Mouse (Mus musculus) lung, embryonic 14.5 days (tissue): Measurements from ENCODE around the gene Ang2. TPM values are rescaled to one million over a fixed set of nuclear protein-coding genes. Genes with fewer than 3 reads are reported as not detected.
"Not testable (repeated sequence)": the region's sequence is repeated elsewhere in the genome, so short reads cannot be mapped to it uniquely, and the experiment has no call there.

Experiments
- ATAC-seq: fragments of 200-750 bp; cut with Nextera tagmentation; 2 replicates; pipeline ENCODE4 v1.8.0; 2017; ENCODE audit warnings: mild to moderate bottlenecking, moderate TSS enrichment, moderate library complexity; ENCODE audit not compliant: insufficient read depth
- DNase-seq: peaks from one replicate; pipeline ENCODE4 v3.0.0-alpha.2; 2015
- H3K27ac ChIP-seq: fragments of 300-500 bp; sonication (generic); 2 replicates; pipeline ENCODE4 v1.5.1; 2014; ENCODE audit warnings: low read depth, mild to moderate bottlenecking, moderate library complexity
- H3K27me3 ChIP-seq: fragments of 300-500 bp; sonication (generic); 2 replicates; pipeline ENCODE4 v1.6.1; 2014; ENCODE audit warnings: low read length, control low read depth; ENCODE audit not compliant: insufficient read depth
- H3K36me3 ChIP-seq: fragments of 300-500 bp; sonication (generic); 2 replicates; pipeline ENCODE4 v1.6.1; 2014; ENCODE audit warnings: control low read depth; ENCODE audit not compliant: insufficient read depth
- H3K4me1 ChIP-seq: fragments of 300-500 bp; sonication (generic); 2 replicates; pipeline ENCODE4 v1.6.1; 2014; ENCODE audit warnings: antibody characterized with exemption, control low read depth; ENCODE audit not compliant: insufficient read depth
- H3K4me2 ChIP-seq: fragments of 300-500 bp; sonication (generic); 2 replicates; pipeline ENCODE4 v1.6.1; 2014; ENCODE audit warnings: mild to moderate bottlenecking
- H3K4me3 ChIP-seq: fragments of 300-500 bp; sonication (generic); 2 replicates; pipeline ENCODE4 v1.5.1; 2014; ENCODE audit warnings: low read depth, low read length
- H3K9ac ChIP-seq: fragments of 300-500 bp; sonication (generic); 2 replicates; pipeline ENCODE4 v1.6.1; 2014
- H3K9me3 ChIP-seq: fragments of 300-500 bp; sonication (generic); 2 replicates; pipeline ENCODE4 v1.6.1; 2016; ENCODE audit warnings: low read depth, low read length, control low read depth
- CTCF ChIP-seq: IDR thresholded peaks from 2 replicates; pipeline ENCODE4 v1.5.1; 2016; ENCODE audit warnings: antibody characterized with exemption, low read depth
- WGBS: fragments of 180-500 bp; shearing (Covaris S2); extraction: QIAGEN DNeasy Blood & Tissue Kit; methylation state at CpG from one replicate; pipeline ENCODE4 v1.1.7; 2014; 5-methylcytosine and 5-hydroxymethylcytosine counted together
- polyA plus RNA-seq: library from polyadenylated mRNA; unstranded; fragments of >200 nt; fragmentation: Nextera tagmentation; extraction: Ambion mirVana; gene quantifications from 2 replicates; pipeline ENCODE4 v1.2.1, GENCODE M21; 2014

Ang2 gene
- polyA plus RNA-seq, 1 experiment from 2014 or later, result not detected

- no peak overlapping the region for H3K4me2 ChIP-seq
- H3K4me1 ChIP-seq, result no peaks in the 10 kb centered on the region
- no peaks in the 10 kb centered on the region for H3K36me3 ChIP-seq
- no peaks in the 10 kb centered on the region for H3K9me3 ChIP-seq
- TF ChIP-seq CTCF, result no peak
- H3K4me3 ChIP-seq, result no peak overlapping the region
- ATAC-seq (no peak), DNase-seq (no peak)
- no peak overlapping the region for H3K9ac ChIP-seq
- no peaks in the 10 kb centered on the region for H3K27me3 ChIP-seq
- no peak overlapping the region for H3K27ac ChIP-seq
Observed at GRCm38 (mm10) chr14:51166068-51166467, 32.9 kb downstream of the Ang2 start.

- no peaks in the 10 kb centered on the region for H3K9me3 ChIP-seq
- 91% methylated on average over 1 of the region's 1 CpGs for WGBS
- no peaks in the 10 kb centered on the region for H3K36me3 ChIP-seq
- no peak overlapping the region for H3K4me3 ChIP-seq
- no peak overlapping the region for H3K4me2 ChIP-seq
- H3K4me1 ChIP-seq, result no peaks in the 10 kb centered on the region
- no peaks in the 10 kb centered on the region for H3K27me3 ChIP-seq
- no peak for ATAC-seq
- H3K9ac ChIP-seq, result no peak overlapping the region
- no peak overlapping the region for H3K27ac ChIP-seq
- no peak for DNase-seq
- TF ChIP-seq CTCF, result no peak
Observed at GRCm38 (mm10) chr14:51165435-51165834, 33.5 kb downstream of the Ang2 start.

- peak; percentile 9 for DNase-seq
- not testable (repeated sequence) for H3K4me2 ChIP-seq, H3K36me3 ChIP-seq, H3K9me3 ChIP-seq, H3K9ac ChIP-seq, H3K4me1 ChIP-seq, ATAC-seq, H3K27ac ChIP-seq, H3K4me3 ChIP-seq, H3K27me3 ChIP-seq
- WGBS, result 81% methylated on average over 6 of the region's 6 CpGs
Observed at GRCm38 (mm10) chr14:51163323-51163722, 35.6 kb downstream of the Ang2 start.

GRCm38 (mm10) chr14:51161976-51162375 lies 37.0 kb downstream of the Ang2 start, which contains the start of gene Rnase2b:
Rnase2b (plus strand) TSS chr14:51162260.
- H3K9me3 ChIP-seq, H3K4me2 ChIP-seq, H3K9ac ChIP-seq, DNase-seq, H3K4me3 ChIP-seq, H3K36me3 ChIP-seq, ATAC-seq, H3K27ac ChIP-seq, H3K27me3 ChIP-seq, H3K4me1 ChIP-seq: not testable (repeated sequence)
- whole genome bisulfite sequencing, result 89% methylated on average over 3 of the region's 3 CpGs

- no peak overlapping the region for H3K4me3 ChIP-seq
- no peak overlapping the region for H3K9ac ChIP-seq
- H3K9me3 ChIP-seq, result no peaks in the 10 kb centered on the region
- no peak for TF ChIP-seq CTCF
- no peaks in the 10 kb centered on the region for H3K4me1 ChIP-seq
- no peaks in the 10 kb centered on the region for H3K27me3 ChIP-seq
- ATAC-seq (no peak), DNase-seq (no peak)
- no peak overlapping the region for H3K4me2 ChIP-seq
- H3K36me3 ChIP-seq, result no peaks in the 10 kb centered on the region
- WGBS, result 87% methylated on average over 1 of the region's 1 CpGs
- H3K27ac ChIP-seq, result no peak overlapping the region
Observed at GRCm38 (mm10) chr14:51157072-51157471, 41.9 kb downstream of the Ang2 start.

- Histone ChIP-seq H3K4me3 (no peak overlapping the region), H3K27ac (no peak overlapping the region), H3K4me2 (no peak overlapping the region), H3K27me3 (no peaks in the 10 kb centered on the region), H3K4me1 (no peaks in the 10 kb centered on the region), H3K9me3 (no peaks in the 10 kb centered on the region), H3K36me3 (no peaks in the 10 kb centered on the region), H3K9ac (no peak overlapping the region)
- WGBS, result 51% methylated on average over 4 of the region's 4 CpGs
- ATAC-seq (no peak), DNase-seq (no peak)
- no peak for TF ChIP-seq CTCF
Observed at GRCm38 (mm10) chr14:51156736-51157068, 42.2 kb downstream of the Ang2 start.

GRCm38 (mm10) chr14:51156056-51156735 lies 42.8 kb downstream of the Ang2 start:
- H3K9ac ChIP-seq, result no peak overlapping the region
- H3K4me2 ChIP-seq, result no peak overlapping the region
- no peak overlapping the region for H3K4me3 ChIP-seq
- ATAC-seq (no peak), DNase-seq (no peak)
- no peaks in the 10 kb centered on the region for H3K9me3 ChIP-seq
- no peak overlapping the region for H3K27ac ChIP-seq
- TF ChIP-seq CTCF, result no peak
- 88% methylated on average over 5 of the region's 5 CpGs for WGBS
- H3K36me3 ChIP-seq, result no peaks in the 10 kb centered on the region
- no peaks in the 10 kb centered on the region for H3K27me3 ChIP-seq
- H3K4me1 ChIP-seq, result no peaks in the 10 kb centered on the region
